ENCODE assay signal across 8 mouse cellular contexts in genomic region chr2:57117201-57117951, GRCm38 (mm10). TPM values are rescaled to one million over a fixed set of nuclear protein-coding genes. Genes with fewer than 3 reads are reported as not detected.
DNase-seq lines count a peak whose midpoint lies in the region; ATAC-seq and TF ChIP-seq lines count a peak whose summit lies in the region.

No protein-coding gene starts in this region.

- H3K4me1 ChIP-seq in brown adipose tissue, adult 24 weeks (ENCODE audit: control insufficient read depth, insufficient read depth, insufficient read length, low read length) = no peaks in the 10 kb centered on the region
- peaks cover 18% of the 10 kb centered on the region for H3K4me1 ChIP-seq in heart, embryonic 15.5 days (replicated peaks)
- H3K4me1 ChIP-seq in liver, embryonic 14.5 days (replicated peaks; ENCODE audit: control insufficient read depth in 2 of 2, insufficient read depth in 2 of 2, low read length in 1 of 2) = peaks cover 5 to 6% of the 10 kb centered on the region in 2 experiments; a peak in 2 of 4 replicates

- peak overlapping the region; percentile 96 for H3K4me2 ChIP-seq in heart, embryonic 15.5 days
- H3K4me2 ChIP-seq in liver, embryonic 14.5 days (ENCODE audit: low read depth) = peak overlapping the region; percentile 91

- TF ChIP-seq CTCF in liver, embryonic 14.5 days (IDR thresholded peaks at IDR 0.05; ENCODE audit: low read depth) = peak; percentile 69

- peak; percentile 61; the same call in 1 of the 2 replicates for ATAC-seq in erythroid progenitor cell, adult 5-6 weeks (replicated peaks; ENCODE audit: low FRiP score, poor library complexity, severe bottlenecking)
- ATAC-seq in heart, embryonic 15.5 days (replicated peaks; ENCODE audit: insufficient number of reproducible peaks, insufficient read depth, low FRiP score, low read depth) = no peak
- peak; percentile 46; the same call in 1 of the 2 replicates for ATAC-seq in liver, embryonic 14.5 days (ENCODE audit: insufficient read depth)

- no peaks in the 10 kb centered on the region for H3K9me3 ChIP-seq in heart, embryonic 15.5 days (replicated peaks)
- H3K9me3 ChIP-seq in liver, embryonic 14.5 days (ENCODE audit: control insufficient read depth, low read length) = no peaks in the 10 kb centered on the region

- 4% methylated on average over 13 of the region's 13 CpGs for WGBS in heart, embryonic 15.5 days
- 2% methylated on average over 13 of the region's 13 CpGs for WGBS in liver, embryonic 14.5 days (ENCODE audit: insufficient replicate concordance)

- TF ChIP-seq EP300 in liver, embryonic 14.5 days (IDR thresholded peaks at IDR 0.05; ENCODE audit: low read depth) = no peak

- H3K27me3 ChIP-seq in heart, embryonic 15.5 days = peaks cover 15% of the 10 kb centered on the region
- peaks cover 30% of the 10 kb centered on the region for H3K27me3 ChIP-seq in liver, embryonic 14.5 days (ENCODE audit: control insufficient read depth, insufficient read depth, low read length)

- peak overlapping the region; percentile 79 for H3K4me3 ChIP-seq in brown adipose tissue, adult 24 weeks (ENCODE audit: insufficient read depth, low read depth, low read length)
- peak overlapping the region; percentile 61 for H3K4me3 ChIP-seq in heart, embryonic 15.5 days
- peak overlapping the region; percentile 68 for H3K4me3 ChIP-seq in liver, embryonic 14.5 days (ENCODE audit: insufficient read depth in 1 of 2, low read depth in 2 of 2, low read length in 2 of 2)

- H3K27ac ChIP-seq in brown adipose tissue, adult 24 weeks (replicated peaks; ENCODE audit: low read depth, low read length) = peak overlapping the region; percentile 97
- peak overlapping the region; percentile 88 for H3K27ac ChIP-seq in heart, embryonic 15.5 days
- peak overlapping the region; percentile 32 for H3K27ac ChIP-seq in liver, embryonic 14.5 days

- peak overlapping the region; percentile 75 for H3K9ac ChIP-seq in heart, embryonic 15.5 days
- peak overlapping the region; percentile 66 for H3K9ac ChIP-seq in liver, embryonic 14.5 days (replicated peaks)

- no peaks in the 10 kb centered on the region for H3K36me3 ChIP-seq in heart, embryonic 15.5 days
- no peaks in the 10 kb centered on the region for H3K36me3 ChIP-seq in liver, embryonic 14.5 days (replicated peaks; ENCODE audit: control insufficient read depth, insufficient read depth, low read depth)

- DNase-seq in MEL-GATA-1-ER (ENCODE audit: extremely low read depth, low read depth) = peak; percentile 81
- peak; percentile 81 for DNase-seq in kidney, postnatal 10 days
- DNase-seq in liver, embryonic 14.5 days (ENCODE audit: low read depth in 3 of 3, low spot score in 3 of 3) = peak; percentile 60 to 71 (median 61)
- DNase-seq in natural killer cell, adult 2 months (ENCODE audit: low spot score in 2 of 2) = peak; percentile 72
- peak; percentile 39 to 61 for DNase-seq in urinary bladder, postnatal 36 days (ENCODE audit: low spot score in 2 of 2)

RNA-seq across cellular contexts. Expression of gene Nr4a2, which starts 6.4 kb away (rescaled TPM):
- polyA plus RNA-seq in brown adipose tissue, adult 24 weeks (2012; ENCODE audit: insufficient read depth, insufficient read length, missing spikeins) = 6.0 and 10.7 TPM in 2 replicates
- 0.72 TPM in 1 of 2 replicates, not detected in the other for total RNA-seq in erythroid progenitor cell, adult 5-6 weeks (2015; ENCODE audit: low replicate concordance)
- total RNA-seq in erythroid progenitor cell, adult 5-6 weeks (2017; ENCODE audit: low replicate concordance) = 0.13 and 0.68 TPM in 2 replicates
- polyA plus RNA-seq in heart, embryonic 15.5 days (2015; fragmentation: Nextera tagmentation; extraction: Ambion mirVana) = 2.1 and 3.1 TPM in 2 replicates
- polyA plus RNA-seq in liver, embryonic 14.5 days (2012; rRNA removed) = 0.23 and 0.28 TPM in 2 replicates
- polyA plus RNA-seq in liver, embryonic 14.5 days (2014; fragmentation: Nextera tagmentation; extraction: Ambion mirVana) = 0.22 and 0.29 TPM in 2 replicates

Comparison
In these comparisons a context has a peak if more than half of its experiments do, and no peak if none do; other contexts are left out.
1. H3K27ac ChIP-seq: peak in every context shown above with its lines; median percentile 97 in brown adipose tissue, adult 24 weeks; 88 in heart, embryonic 15.5 days; 32 in liver, embryonic 14.5 days.